Mouse (Mus musculus) midbrain, embryonic 16.5 days (tissue): Measurements from ENCODE around the gene Evi2a. TPM values are rescaled to one million over a fixed set of nuclear protein-coding genes. Genes with fewer than 3 reads are reported as not detected.

ENCODE experiments used
- ATAC-seq: fragments of 200-750 bp; cut with Nextera tagmentation; 2 replicates; pipeline ENCODE4 v1.8.0; 2017; ENCODE audit warnings: moderate TSS enrichment
- H3K27ac ChIP-seq: fragments of 300-500 bp; sonication (generic); 2 replicates; pipeline ENCODE4 v1.5.1; 2014; ENCODE audit warnings: mild to moderate bottlenecking, low read length, mixed read lengths
- H3K27me3 ChIP-seq: fragments of 300-500 bp; sonication (generic); 2 replicates; pipeline ENCODE4 v1.6.1; 2014; ENCODE audit warnings: low read depth, low read length, mixed read lengths; ENCODE audit not compliant: control insufficient read depth, insufficient read depth
- H3K36me3 ChIP-seq: fragments of 300-500 bp; sonication (generic); 2 replicates; pipeline ENCODE4 v1.6.1; 2014; ENCODE audit warnings: mild to moderate bottlenecking, low read length, moderate library complexity, mixed read lengths; ENCODE audit not compliant: control insufficient read depth, insufficient read depth
- H3K4me1 ChIP-seq: fragments of 300-500 bp; sonication (generic); 2 replicates; pipeline ENCODE4 v1.6.1; 2014; ENCODE audit warnings: mild to moderate bottlenecking, low read length, mixed read lengths; ENCODE audit not compliant: control insufficient read depth, insufficient read depth
- H3K4me2 ChIP-seq: fragments of 300-500 bp; sonication (generic); 2 replicates; pipeline ENCODE4 v1.6.1; 2014; ENCODE audit warnings: mild to moderate bottlenecking, low read length, mixed read lengths
- H3K4me3 ChIP-seq: fragments of 300-500 bp; sonication (generic); 2 replicates; pipeline ENCODE4 v1.5.1; 2014; ENCODE audit warnings: low read depth, mild to moderate bottlenecking, low read length, moderate library complexity, mixed read lengths
- H3K9ac ChIP-seq: fragments of 300-500 bp; sonication (generic); 2 replicates; pipeline ENCODE4 v1.6.1; 2014; ENCODE audit warnings: low read depth, low read length, mixed read lengths
- H3K9me3 ChIP-seq: fragments of 300-500 bp; sonication (generic); replicated peaks from 2 replicates; pipeline ENCODE4 v1.6.1; 2014; ENCODE audit warnings: mild to moderate bottlenecking, low read length, mixed read lengths; ENCODE audit not compliant: control insufficient read depth, poor library complexity, severe bottlenecking
- WGBS: fragments of 180-500 bp; shearing (Covaris S2); extraction: QIAGEN DNeasy Blood & Tissue Kit; methylation state at CpG from one replicate; pipeline ENCODE4 v1.1.7; 2014; 5-methylcytosine and 5-hydroxymethylcytosine counted together
- polyA plus RNA-seq: library from polyadenylated mRNA; unstranded; fragments of >200 nt; fragmentation: Nextera tagmentation; extraction: Ambion mirVana; gene quantifications from 2 replicates; pipeline ENCODE4 v1.2.1, GENCODE M21; 2015

Gene Evi2a
- polyA plus RNA-seq: 2.8 and 3.1 TPM in 2 replicates

DNA sequence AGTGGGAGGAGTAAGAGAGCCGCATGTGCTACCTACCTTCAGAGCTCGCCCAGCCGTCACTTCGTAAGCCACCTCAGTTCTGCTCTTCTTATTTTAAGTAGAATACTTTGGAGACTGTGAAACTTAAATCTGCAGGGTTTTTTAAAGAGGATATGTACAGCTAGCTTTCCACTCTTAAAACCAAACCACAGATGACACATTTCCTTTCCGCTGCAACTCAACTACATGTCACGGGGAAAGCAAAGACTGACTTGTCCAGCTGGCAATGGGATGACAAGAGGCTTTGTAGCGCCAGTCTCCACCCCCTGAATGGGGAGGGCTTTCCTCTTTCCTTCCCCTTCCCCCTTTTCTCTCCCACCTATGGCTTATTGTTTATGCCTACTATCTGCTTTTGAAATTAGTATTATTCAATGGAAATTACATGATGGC lies at the start of gene Evi2a, which contains the start of gene Evi2:
Evi2a (minus strand) TSS at position 277 of the 429 bp plus-strand sequence.
Evi2 (minus strand) TSS at position 257 of the 429 bp plus-strand sequence.
- ATAC-seq: no peak
- Histone ChIP-seq H3K4me3 (no peak within 1 kb of the TSS), H3K9ac (no peak within 1 kb of the TSS), H3K4me1 (0 out of 2 replicates have a peak, but pooled peaks cover 2% of the 10 kb centered on the region), H3K27me3 (no peaks in the 10 kb centered on the region), H3K36me3 (no peaks in the 10 kb centered on the region; the same call in 1 of the 2 replicates), H3K9me3 (no peaks in the 10 kb centered on the region), H3K27ac (no peak within 1 kb of the TSS), H3K4me2 (no peak within 1 kb of the TSS)
- whole genome bisulfite sequencing: 84% methylated on average over 7 of the region's 7 CpGs

- no peak overlapping the region for H3K9ac ChIP-seq
- 49% methylated on average over 5 of the region's 5 CpGs for WGBS
- H3K27ac ChIP-seq: peak overlapping the region; percentile 43
- H3K4me1 ChIP-seq: no peaks in the 10 kb centered on the region
- ATAC-seq: no peak
- H3K4me3 ChIP-seq: no peak overlapping the region
- no peaks in the 10 kb centered on the region for H3K27me3 ChIP-seq
- peaks cover 15% of the 10 kb centered on the region for H3K36me3 ChIP-seq
- no peaks in the 10 kb centered on the region for H3K9me3 ChIP-seq
- H3K4me2 ChIP-seq: no peak overlapping the region
These were observed 47.3 kb upstream of the Evi2a start for GRCm38 (mm10) chr11:79577741-79578140.

DNA sequence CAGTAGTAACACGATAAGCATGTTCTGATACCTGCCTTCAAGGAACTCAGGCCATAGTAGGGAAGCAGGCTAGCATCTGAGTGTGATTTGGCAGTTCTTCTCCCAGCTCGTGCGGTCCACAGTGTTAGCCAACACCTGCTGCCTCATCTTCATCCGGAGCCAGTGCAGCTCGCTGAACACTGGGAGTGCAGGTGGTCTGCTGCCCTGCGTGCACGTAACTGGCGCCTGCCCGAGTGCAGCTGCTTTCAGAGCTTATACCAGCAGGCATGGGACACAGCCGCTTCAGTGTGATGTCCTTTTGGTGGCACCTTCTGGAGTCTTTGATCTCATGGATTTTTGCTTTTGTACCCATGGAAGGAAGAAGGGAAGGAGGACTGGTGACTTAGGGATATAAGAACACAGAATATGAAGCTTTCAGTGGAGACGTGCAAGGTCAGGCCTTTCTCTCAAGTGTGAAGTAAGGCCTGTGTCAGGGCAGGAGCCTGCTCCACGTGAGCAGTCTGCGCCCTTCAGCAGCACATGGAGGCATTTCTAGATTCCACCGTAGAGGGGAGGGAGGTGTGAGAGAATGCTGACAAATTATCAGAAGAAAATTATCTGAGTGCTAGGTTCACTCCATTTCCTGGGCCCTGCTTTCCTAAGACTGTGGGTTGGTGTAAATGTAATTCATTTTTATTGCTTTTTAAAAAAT lies 45.1 kb upstream of the Evi2a start:
- no peaks in the 10 kb centered on the region for H3K9me3 ChIP-seq
- H3K36me3 ChIP-seq: peaks cover 24% of the 10 kb centered on the region
- H3K4me2 ChIP-seq: no peak overlapping the region
- 85% methylated on average over 14 of the region's 14 CpGs for WGBS
- H3K9ac ChIP-seq: no peak overlapping the region
- H3K27me3 ChIP-seq: no peaks in the 10 kb centered on the region
- no peak overlapping the region for H3K27ac ChIP-seq
- ATAC-seq: no peak
- H3K4me3 ChIP-seq: no peak overlapping the region
- no peaks in the 10 kb centered on the region for H3K4me1 ChIP-seq

DNA sequence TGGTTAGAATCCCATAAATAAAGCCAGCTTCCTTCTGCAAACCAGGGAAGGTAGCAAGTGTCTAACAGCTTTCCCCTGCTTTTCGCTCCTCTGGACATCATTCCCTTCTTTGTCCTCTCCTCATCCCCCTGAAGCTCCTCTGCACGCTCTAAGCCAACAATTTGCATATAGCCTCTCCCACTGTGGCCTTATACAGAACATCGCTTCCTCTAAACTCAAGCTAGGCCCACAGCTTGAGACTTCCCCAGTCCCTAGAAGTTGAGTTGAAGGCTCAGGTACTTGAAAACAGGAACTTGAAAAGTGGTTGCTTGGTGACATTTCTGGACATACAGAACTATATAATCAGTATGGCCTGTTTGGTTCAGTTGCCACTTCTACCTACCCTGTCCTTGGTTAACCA lies 43.4 kb upstream of the Evi2a start:
- H3K9ac ChIP-seq: no peak overlapping the region
- peaks cover 28% of the 10 kb centered on the region for H3K36me3 ChIP-seq
- H3K4me3 ChIP-seq: no peak overlapping the region
- H3K27me3 ChIP-seq: no peaks in the 10 kb centered on the region
- WGBS: 74% methylated on average over 3 of the region's 3 CpGs
- no peak overlapping the region for H3K4me2 ChIP-seq
- no peaks in the 10 kb centered on the region for H3K9me3 ChIP-seq
- H3K27ac ChIP-seq: no peak overlapping the region
- no peaks in the 10 kb centered on the region for H3K4me1 ChIP-seq
- no peak for ATAC-seq

GRCm38 (mm10) chr11:79570319-79570718 lies 39.9 kb upstream of the Evi2a start:
- Histone ChIP-seq H3K27ac (no peak overlapping the region), H3K36me3 (peaks cover 31% of the 10 kb centered on the region), H3K9ac (no peak overlapping the region), H3K4me2 (no peak overlapping the region), H3K9me3 (no peaks in the 10 kb centered on the region), H3K27me3 (no peaks in the 10 kb centered on the region), H3K4me1 (no peaks in the 10 kb centered on the region), H3K4me3 (no peak overlapping the region)
- 95% methylated on average over 2 of the region's 2 CpGs for WGBS
- no peak for ATAC-seq

DNA sequence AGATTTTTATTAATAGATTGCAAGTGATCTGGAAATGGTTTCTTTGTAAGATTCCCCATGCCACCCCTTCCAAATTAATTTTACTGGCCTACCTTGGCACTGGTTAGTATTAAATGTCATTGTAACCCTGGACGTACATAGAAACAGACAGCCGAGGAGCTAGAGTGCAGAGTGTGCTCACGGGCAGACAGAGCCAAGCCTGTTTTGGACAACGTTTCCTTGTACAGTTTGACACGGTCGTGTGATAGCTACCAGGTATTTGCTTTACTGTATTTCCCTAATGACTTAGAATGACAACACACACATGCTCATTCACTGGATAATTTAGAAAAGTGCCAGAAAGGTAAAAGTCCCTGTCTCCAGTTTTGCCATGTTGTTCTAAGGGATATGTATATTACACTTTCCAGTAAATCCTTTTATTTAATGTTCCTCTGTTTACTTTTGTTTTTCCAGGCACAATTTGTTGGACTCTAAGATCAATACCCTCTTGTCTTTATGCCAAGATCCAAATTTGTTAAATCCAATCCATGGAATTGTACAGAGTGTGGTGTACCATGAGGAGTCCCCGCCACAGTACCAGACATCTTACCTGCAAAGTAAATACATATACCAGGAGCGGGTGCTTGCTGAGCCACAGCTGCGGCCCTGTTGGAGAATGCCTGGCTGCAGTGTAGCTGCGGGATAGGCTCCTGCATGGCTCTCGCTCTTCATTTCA lies 37.9 kb upstream of the Evi2a start:
- 92% methylated on average over 11 of the region's 11 CpGs for WGBS
- Histone ChIP-seq H3K4me1 (no peaks in the 10 kb centered on the region), H3K27ac (no peak overlapping the region), H3K27me3 (no peaks in the 10 kb centered on the region), H3K36me3 (peaks cover 34% of the 10 kb centered on the region), H3K9me3 (no peaks in the 10 kb centered on the region), H3K4me2 (no peak overlapping the region), H3K9ac (no peak overlapping the region), H3K4me3 (no peak overlapping the region)
- no peak for ATAC-seq

DNA sequence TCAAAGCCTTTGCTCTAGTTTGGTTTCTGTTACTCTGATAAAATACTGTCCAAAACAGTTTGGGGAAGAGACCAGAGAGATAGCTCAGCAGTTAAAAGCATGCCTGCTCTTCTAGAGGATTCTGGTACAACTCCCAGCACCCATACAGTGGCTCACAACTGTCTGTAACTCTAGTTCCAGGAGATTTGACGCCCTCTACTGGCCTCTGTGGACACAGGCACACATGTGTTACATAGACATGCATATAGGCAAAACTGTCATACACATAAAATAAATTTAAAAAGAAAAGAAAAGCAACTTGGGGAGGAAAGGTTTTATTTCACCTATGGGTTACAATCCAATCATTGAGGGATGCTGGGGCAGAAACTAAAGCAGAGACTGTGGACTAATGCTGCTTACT lies 36.5 kb upstream of the Evi2a start:
- no peak for ATAC-seq

GRCm38 (mm10) chr11:79563493-79563892 lies 33.1 kb upstream of the Evi2a start:
- Histone ChIP-seq H3K27me3 (no peaks in the 10 kb centered on the region), H3K4me2 (no peak overlapping the region), H3K9ac (no peak overlapping the region), H3K27ac (no peak overlapping the region), H3K36me3 (peaks cover 27% of the 10 kb centered on the region), H3K4me3 (no peak overlapping the region), H3K9me3 (no peaks in the 10 kb centered on the region), H3K4me1 (no peaks in the 10 kb centered on the region)
- no peak for ATAC-seq
- 95% methylated on average over 7 of the region's 7 CpGs for WGBS

More for the DNA sequence above, 36.5 kb upstream of the Evi2a start:
- Histone ChIP-seq H3K4me2 (no peak overlapping the region), H3K4me3 (no peak overlapping the region), H3K4me1 (no peaks in the 10 kb centered on the region), H3K9me3 (no peaks in the 10 kb centered on the region), H3K36me3 (peaks cover 36% of the 10 kb centered on the region), H3K27ac (no peak overlapping the region), H3K9ac (no peak overlapping the region), H3K27me3 (no peaks in the 10 kb centered on the region)
- WGBS: 71% methylated on average over 1 of the region's 1 CpGs

DNA sequence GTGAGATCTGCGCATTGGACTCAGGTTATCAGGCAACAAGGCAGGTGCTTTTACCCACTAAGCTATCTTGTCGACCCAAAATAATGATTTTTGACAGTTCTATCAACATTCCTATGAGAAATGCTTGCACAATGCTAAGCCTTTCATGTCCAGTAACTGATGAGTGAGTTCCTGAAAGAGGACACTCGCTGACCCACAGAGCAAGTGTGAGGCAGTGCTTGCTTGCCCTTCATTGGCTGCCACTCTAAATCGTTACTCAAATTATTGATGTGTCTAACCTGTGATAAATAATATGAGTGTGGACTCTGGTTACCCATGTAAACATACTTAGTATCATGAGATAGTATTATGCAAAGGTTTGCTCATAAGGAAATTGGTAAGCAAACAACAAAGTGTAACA lies 30.1 kb upstream of the Evi2a start:
- WGBS: 96% methylated on average over 4 of the region's 4 CpGs
- no peak for ATAC-seq
- Histone ChIP-seq H3K4me3 (no peak overlapping the region), H3K27me3 (no peaks in the 10 kb centered on the region), H3K9ac (no peak overlapping the region), H3K4me2 (no peak overlapping the region), H3K36me3 (peaks cover 24% of the 10 kb centered on the region), H3K9me3 (no peaks in the 10 kb centered on the region), H3K27ac (no peak overlapping the region), H3K4me1 (no peaks in the 10 kb centered on the region)
